Mouse (Mus musculus) hindbrain, embryonic 16.5 days (tissue): ENCODE data around the gene Lcn12. TPM values are rescaled to one million over a fixed set of nuclear protein-coding genes. Genes with fewer than 3 reads are reported as not detected.

ENCODE experiments used
- ATAC-seq: fragments of 200-750 bp; cut with Nextera tagmentation; 2 replicates; pipeline ENCODE4 v1.8.0; 2017; ENCODE audit warnings: moderate TSS enrichment, moderate library complexity
- H3K27ac ChIP-seq: fragments of 300-500 bp; sonication (generic); 2 replicates; pipeline ENCODE4 v1.5.1; 2014; ENCODE audit warnings: low read depth, mild to moderate bottlenecking, control low read depth, low read length, moderate library complexity
- H3K27me3 ChIP-seq: fragments of 300-500 bp; sonication (generic); replicated peaks from 2 replicates; pipeline ENCODE4 v1.6.1; 2014; ENCODE audit warnings: low read length; ENCODE audit not compliant: control insufficient read depth, insufficient read depth
- H3K36me3 ChIP-seq: fragments of 300-500 bp; sonication (generic); 2 replicates; pipeline ENCODE4 v1.6.1; 2014; ENCODE audit warnings: mild to moderate bottlenecking, low read length, moderate library complexity, mixed read lengths; ENCODE audit not compliant: control insufficient read depth, insufficient read depth
- H3K4me1 ChIP-seq: fragments of 300-500 bp; sonication (generic); 2 replicates; pipeline ENCODE4 v1.6.1; 2014; ENCODE audit warnings: low read depth, low read length; ENCODE audit not compliant: control insufficient read depth, insufficient read depth
- H3K4me2 ChIP-seq: fragments of 300-500 bp; sonication (generic); 2 replicates; pipeline ENCODE4 v1.6.1; 2014; ENCODE audit warnings: mild to moderate bottlenecking, low read length, control low read depth, moderate library complexity
- H3K4me3 ChIP-seq: fragments of 300-500 bp; sonication (generic); 2 replicates; pipeline ENCODE4 v1.5.1; 2014; ENCODE audit warnings: mild to moderate bottlenecking, low read length, control low read depth, moderate library complexity
- H3K9ac ChIP-seq: fragments of 300-500 bp; sonication (generic); 2 replicates; pipeline ENCODE4 v1.6.1; 2014; ENCODE audit warnings: low read depth, mild to moderate bottlenecking, control low read depth, low read length, moderate library complexity
- H3K9me3 ChIP-seq: fragments of 300-500 bp; sonication (generic); 2 replicates; pipeline ENCODE4 v1.6.1; 2014; ENCODE audit warnings: mild to moderate bottlenecking, low read length, moderate library complexity; ENCODE audit not compliant: control insufficient read depth
- WGBS: fragments of 180-500 bp; shearing (Covaris S2); extraction: QIAGEN DNeasy Blood & Tissue Kit; methylation state at CpG from one replicate; pipeline ENCODE4 v1.1.7; 2014; 5-methylcytosine and 5-hydroxymethylcytosine counted together
- microRNA-seq: library from miRNA; unstranded; fragments of <30 nt; microRNA quantifications from one replicate; pipeline ENCODE4, GENCODE M21; 2017
- polyA plus RNA-seq: library from polyadenylated mRNA; unstranded; fragments of >200 nt; fragmentation: Nextera tagmentation; extraction: Ambion mirVana; gene quantifications from 2 replicates; pipeline ENCODE4 v1.2.1, GENCODE M21; 2015

Gene Lcn12
- polyA plus RNA-seq, 1 experiment from 2014 or later: not detected

DNA sequence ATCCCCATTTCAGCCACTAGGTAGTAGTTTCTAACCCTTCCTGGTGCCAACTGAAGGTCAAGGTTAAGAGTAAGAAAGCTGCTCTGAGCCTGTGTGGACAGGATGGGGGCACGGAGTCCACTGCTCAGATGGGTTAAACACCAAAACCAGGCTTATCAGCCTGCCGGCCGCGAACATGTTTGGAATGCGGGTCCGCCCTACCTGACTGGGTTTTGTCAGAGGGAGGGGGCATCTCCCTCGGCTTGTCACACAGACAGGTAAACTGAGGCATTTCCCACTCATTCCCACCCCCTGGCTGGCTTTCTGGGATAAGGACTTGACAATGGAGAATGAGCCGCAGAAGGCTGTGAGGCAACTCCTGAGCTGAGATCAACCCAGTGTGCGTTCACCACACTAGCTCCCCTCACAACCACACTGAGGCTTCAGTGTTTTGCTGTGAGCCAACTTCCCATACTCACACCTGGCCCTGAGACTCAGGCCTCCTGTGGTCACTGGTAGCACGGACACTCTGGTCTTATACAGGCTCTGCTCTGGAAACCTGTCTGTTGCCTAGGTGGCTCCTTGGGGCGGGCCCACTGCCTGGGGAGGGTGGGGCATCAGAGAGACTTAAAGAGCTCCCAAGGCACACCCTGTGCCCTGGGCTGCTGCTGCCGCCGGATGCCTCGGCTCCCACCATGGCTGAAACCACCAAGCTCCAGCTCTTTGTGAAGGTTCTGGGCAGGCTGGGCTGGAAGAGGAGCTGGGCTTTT, 37.3 kb downstream of the Lcn12 start, which contains the start of gene Clic3:
Gene Clic3 (plus strand): TSS at position 634 of the 749 bp plus-strand sequence.
- 72% methylated on average over 14 of the region's 14 CpGs for WGBS
- peaks cover 3% of the 10 kb centered on the region; the same call in 1 of the 2 replicates for H3K36me3 ChIP-seq

DNA sequence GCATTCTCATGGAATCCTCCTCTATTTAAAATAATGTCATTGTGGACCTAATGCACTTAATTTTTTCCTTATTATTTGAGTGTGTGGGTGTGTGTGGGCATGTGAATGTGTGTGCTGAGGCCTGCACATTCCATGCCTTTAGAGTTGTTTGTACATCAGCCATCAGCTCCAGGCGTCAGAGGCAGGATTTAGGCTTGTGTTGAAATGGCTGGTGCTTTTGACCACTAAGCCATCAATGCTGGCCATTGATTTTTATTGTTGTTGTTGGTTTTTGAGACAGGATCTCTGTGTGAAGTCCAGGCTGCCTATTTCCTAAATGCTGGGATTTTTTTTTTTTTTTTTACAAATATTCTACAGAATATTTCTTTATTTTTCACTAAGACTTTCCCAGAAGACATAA, 40.8 kb downstream of the Lcn12 start:
- no peak overlapping the region for H3K4me3 ChIP-seq
- peaks cover 1% of the 10 kb centered on the region; the same call in 1 of the 2 replicates for H3K36me3 ChIP-seq
- no peak overlapping the region for H3K4me2 ChIP-seq
- H3K4me1 ChIP-seq: no peaks in the 10 kb centered on the region
- H3K9me3 ChIP-seq: no peaks in the 10 kb centered on the region
- 53% methylated on average over 1 of the region's 1 CpGs for WGBS
- no peak for ATAC-seq
- no peak overlapping the region for H3K9ac ChIP-seq
- H3K27ac ChIP-seq: no peak overlapping the region
- H3K27me3 ChIP-seq: no peaks in the 10 kb centered on the region

More for the DNA sequence above, 37.3 kb downstream of the Lcn12 start, which contains the start of gene Clic3:
- Histone ChIP-seq H3K9me3 (no peaks in the 10 kb centered on the region), H3K27ac (no peak within 1 kb of the TSS), H3K4me1 (peaks cover 15% of the 10 kb centered on the region), H3K4me2 (no peak within 1 kb of the TSS), H3K27me3 (no peaks in the 10 kb centered on the region), H3K9ac (no peak within 1 kb of the TSS), H3K4me3 (no peak within 1 kb of the TSS)
- ATAC-seq: no peak

DNA sequence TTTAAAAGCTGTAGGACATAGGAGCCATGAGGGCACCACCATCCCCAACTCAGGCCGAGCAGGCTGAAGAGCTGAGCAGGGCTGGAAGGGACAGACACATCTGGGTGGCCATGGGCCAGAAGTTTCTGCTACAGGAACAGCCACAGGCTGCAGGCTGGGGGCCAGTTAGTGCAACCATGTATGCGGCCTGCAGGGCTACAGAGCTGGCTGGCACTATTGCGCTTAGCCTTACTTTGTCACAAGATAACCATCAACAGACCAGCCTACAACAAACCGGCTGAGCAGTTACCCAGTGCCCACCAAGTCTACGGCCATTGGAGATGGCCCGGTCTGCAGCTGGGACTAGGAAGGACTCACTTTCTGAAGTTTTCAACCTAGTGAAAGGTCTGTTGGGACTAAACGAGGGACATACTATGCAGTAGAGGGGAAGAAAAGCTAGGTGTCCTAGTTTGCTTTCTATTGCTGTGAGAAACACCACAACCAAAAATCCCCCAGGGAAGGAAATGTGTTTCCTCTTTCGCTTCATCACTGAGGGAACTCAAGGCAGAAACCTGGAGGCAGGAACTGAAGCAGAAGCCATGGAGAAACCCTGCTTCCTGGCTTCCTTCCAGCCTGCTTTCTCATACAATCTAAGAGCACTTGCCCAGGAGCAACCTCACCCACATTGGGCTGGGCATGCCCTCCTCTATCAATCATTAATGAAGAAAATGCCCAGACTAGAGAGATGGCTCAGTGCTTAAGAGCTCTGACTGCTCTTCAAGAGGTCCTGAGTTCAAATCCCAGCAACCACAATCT, 42.7 kb downstream of the Lcn12 start:
- Histone ChIP-seq H3K36me3 (peaks cover 14% of the 10 kb centered on the region; the same call in 1 of the 2 replicates), H3K27ac (no peak overlapping the region), H3K4me3 (no peak overlapping the region), H3K9ac (no peak overlapping the region), H3K9me3 (no peaks in the 10 kb centered on the region), H3K4me2 (no peak overlapping the region), H3K27me3 (no peaks in the 10 kb centered on the region), H3K4me1 (no peaks in the 10 kb centered on the region)
- no peak for ATAC-seq
- 82% methylated on average over 8 of the region's 8 CpGs for WGBS

DNA sequence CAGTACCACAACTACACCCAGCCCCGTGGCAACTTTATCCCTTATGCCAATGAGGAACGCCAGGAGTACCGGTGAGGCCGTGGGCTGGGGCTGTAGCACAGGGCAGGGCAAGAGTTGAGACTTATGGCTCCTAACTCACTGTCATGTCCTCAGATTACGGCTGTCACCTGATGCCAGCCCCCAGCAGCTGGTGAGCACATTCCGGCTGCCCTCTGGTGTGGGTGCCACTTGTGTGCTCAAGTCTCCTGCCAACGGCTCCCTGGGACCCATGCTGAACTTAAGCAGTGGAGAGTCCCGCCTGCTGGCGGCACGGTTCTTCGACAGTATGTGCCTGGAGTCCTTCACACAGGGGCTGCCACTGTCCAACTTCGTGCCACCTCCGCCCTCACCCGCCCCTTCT, 51.0 kb downstream of the Lcn12 start:
- WGBS: 94% methylated on average over 14 of the region's 14 CpGs
- Histone ChIP-seq H3K36me3 (peaks cover 77% of the 10 kb centered on the region), H3K4me3 (no peak overlapping the region), H3K27me3 (no peaks in the 10 kb centered on the region), H3K4me1 (no peaks in the 10 kb centered on the region), H3K27ac (no peak overlapping the region), H3K4me2 (no peak overlapping the region), H3K9me3 (no peaks in the 10 kb centered on the region), H3K9ac (no peak overlapping the region)
- no peak for ATAC-seq

DNA sequence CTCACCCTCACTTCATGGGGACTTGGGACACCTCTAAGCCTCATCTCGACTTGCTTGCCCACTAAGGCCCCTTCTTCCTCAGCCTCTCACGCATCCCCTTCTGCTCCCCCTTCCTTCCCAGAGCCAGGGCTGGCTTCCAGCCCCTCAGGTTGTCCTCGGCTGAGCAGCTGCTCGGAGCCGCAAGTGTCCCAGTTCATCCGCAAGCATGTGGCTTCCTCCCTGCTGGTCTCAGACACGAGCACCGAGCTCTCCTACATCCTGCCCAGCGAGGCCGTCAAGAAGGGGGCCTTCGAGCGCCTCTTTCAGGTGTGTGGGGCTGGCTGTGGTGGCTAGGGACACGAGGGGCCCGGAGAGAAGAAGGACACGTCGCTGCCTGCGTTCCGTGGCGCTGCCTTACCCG, 52.6 kb downstream of the Lcn12 start:
- WGBS: 89% methylated on average over 20 of the region's 20 CpGs
- H3K36me3 ChIP-seq: peaks cover 77% of the 10 kb centered on the region
- no peak overlapping the region for H3K4me3 ChIP-seq
- no peaks in the 10 kb centered on the region for H3K27me3 ChIP-seq
- no peaks in the 10 kb centered on the region for H3K4me1 ChIP-seq
- H3K9me3 ChIP-seq: no peaks in the 10 kb centered on the region
- no peak for ATAC-seq
- H3K9ac ChIP-seq: no peak overlapping the region
- no peak overlapping the region for H3K4me2 ChIP-seq
- H3K27ac ChIP-seq: no peak overlapping the region

Small RNAs within 50 kb of the gene (microRNA-seq; reads per million reads assigned to microRNA genes)
- 0.62 reads per million for gene Mir3087

Other genes with a start within 250 kb of the Lcn12 start
- 4.2 and 5.1 TPM in 2 replicates for gene AL732309.1, start 247.0 kb downstream of the Lcn12 start, polyA plus RNA-seq
- 15.8 and 16.6 TPM in 2 replicates for gene Tmem203, start 238.5 kb downstream of the Lcn12 start, polyA plus RNA-seq
- gene Tprn, start 231.3 kb downstream of the Lcn12 start, polyA plus RNA-seq: 20.3 TPM in 2 replicates
- gene Ssna1, start 221.5 kb downstream of the Lcn12 start, polyA plus RNA-seq: 181 and 183 TPM in 2 replicates
- 137 and 147 TPM in 2 replicates for gene Anapc2, start 221.4 kb downstream of the Lcn12 start, polyA plus RNA-seq
- not detected in 2 replicates for gene Tmem210, start 205.8 kb downstream of the Lcn12 start, polyA plus RNA-seq
- 0.12 and 0.13 TPM in 2 replicates for gene Lrrc26, start 204.0 kb downstream of the Lcn12 start, polyA plus RNA-seq
- 56.9 and 65.8 TPM in 2 replicates for gene Grin1, start 174.7 kb downstream of the Lcn12 start, polyA plus RNA-seq
- 41.6 and 48.3 TPM in 2 replicates for gene Man1b1, start 161.6 kb downstream of the Lcn12 start, polyA plus RNA-seq
- 26.4 and 27.8 TPM in 2 replicates for gene Dpp7, start 137.6 kb downstream of the Lcn12 start, polyA plus RNA-seq
- gene Uap1l1, start 128.2 kb downstream of the Lcn12 start, polyA plus RNA-seq: 8.8 and 10.9 TPM in 2 replicates
- gene Sapcd2, start 121.6 kb downstream of the Lcn12 start, polyA plus RNA-seq: 15.7 and 17.2 TPM in 2 replicates
- gene Entpd2, start 98.0 kb downstream of the Lcn12 start, polyA plus RNA-seq: 6.7 and 7.4 TPM in 2 replicates
- gene Npdc1, start 94.6 kb downstream of the Lcn12 start, polyA plus RNA-seq: 481 and 505 TPM in 2 replicates
- 0.19 and 0.23 TPM in 2 replicates for gene Fut7, start 70.6 kb downstream of the Lcn12 start, polyA plus RNA-seq
- 13.5 and 15.5 TPM in 2 replicates for gene Abca2, start 65.2 kb downstream of the Lcn12 start, polyA plus RNA-seq
- 3.4 and 4.1 TPM in 2 replicates for gene Clic3, start 37.1 kb downstream of the Lcn12 start, polyA plus RNA-seq
- gene Paxx, start 32.8 kb downstream of the Lcn12 start, polyA plus RNA-seq: 117 and 134 TPM in 2 replicates
- 904 and 1,173 TPM in 2 replicates for gene Ptgds, start 23.9 kb downstream of the Lcn12 start, polyA plus RNA-seq
- 136 and 153 TPM in 2 replicates for gene Fbxw5, start 6.8 kb upstream of the Lcn12 start, polyA plus RNA-seq
- gene C8g, start 7.8 kb upstream of the Lcn12 start, polyA plus RNA-seq: 6.1 and 6.6 TPM in 2 replicates
- gene Traf2, start 53.0 kb upstream of the Lcn12 start, polyA plus RNA-seq: 16.8 and 17.8 TPM in 2 replicates
- gene Edf1, start 63.9 kb upstream of the Lcn12 start, polyA plus RNA-seq: 384 and 413 TPM in 2 replicates
- gene Mamdc4, start 80.9 kb upstream of the Lcn12 start, polyA plus RNA-seq: 1.8 and 3.7 TPM in 2 replicates
- 164 and 178 TPM in 2 replicates for gene Phpt1, start 81.3 kb upstream of the Lcn12 start, polyA plus RNA-seq
- gene Ajm1, start 87.8 kb upstream of the Lcn12 start, polyA plus RNA-seq: 12.0 and 15.1 TPM in 2 replicates
- gene Rabl6, start 114.6 kb upstream of the Lcn12 start, polyA plus RNA-seq: 65.3 and 71.8 TPM in 2 replicates
- gene Ccdc183, start 123.8 kb upstream of the Lcn12 start, polyA plus RNA-seq: 0.13 and 0.34 TPM in 2 replicates
- gene Tmem141, start 128.1 kb upstream of the Lcn12 start, polyA plus RNA-seq: 54.6 and 66.8 TPM in 2 replicates
- gene Fcna, start 134.1 kb upstream of the Lcn12 start, polyA plus RNA-seq: 4.6 and 4.8 TPM in 2 replicates
- gene Lcn8, start 159.2 kb upstream of the Lcn12 start, polyA plus RNA-seq: not detected in 2 replicates
- not detected in 2 replicates for gene Lcn5, start 164.0 kb upstream of the Lcn12 start, polyA plus RNA-seq
- gene Lcn6, start 182.9 kb upstream of the Lcn12 start, polyA plus RNA-seq: not detected in 2 replicates
- not detected in 2 replicates for gene Lcn10, start 188.8 kb upstream of the Lcn12 start, polyA plus RNA-seq
- gene Obp2a, start 206.1 kb upstream of the Lcn12 start, polyA plus RNA-seq: not detected in 2 replicates
- 164 and 182 TPM in 2 replicates for gene Bmyc, start 212.8 kb upstream of the Lcn12 start, polyA plus RNA-seq
- gene Obp2b, start 243.1 kb upstream of the Lcn12 start, polyA plus RNA-seq: not detected in 2 replicates